Mouse (Mus musculus): ENCODE measurements around the gene Kcnip1. TPM values are rescaled to one million over a fixed set of nuclear protein-coding genes. Genes with fewer than 3 reads are reported as not detected.

Gene Kcnip1
- polyA plus RNA-seq, 1 experiment, result not detected

GRCm38 (mm10) chr11:33821331-33821730, 171.6 kb downstream of the Kcnip1 start:
- no peaks in the 10 kb centered on the region for H3K36me3 ChIP-seq (ENCODE audit: control insufficient read depth, insufficient read depth, low read length)
- no peak for DNase-seq
- no peaks in the 10 kb centered on the region for H3K27me3 ChIP-seq (replicated peaks; ENCODE audit: control insufficient read depth, insufficient read depth, low read length)
- 89% methylated on average over 5 of the region's 5 CpGs for WGBS
- H3K4me3 ChIP-seq (ENCODE audit: insufficient read depth, low read depth, low read length), result no peak overlapping the region
- no peak overlapping the region for H3K27ac ChIP-seq (ENCODE audit: insufficient read depth, low read depth, low read length)
- no peak for TF ChIP-seq CTCF (conservative IDR thresholded peaks at IDR 0.05; ENCODE audit: insufficient read depth, insufficient read length, low read depth, low read length)
- no peak for TF ChIP-seq POLR2A (IDR thresholded peaks at IDR 0.05; ENCODE audit: low read depth, low read length)
- no peaks in the 10 kb centered on the region for H3K4me1 ChIP-seq (ENCODE audit: control insufficient read depth, insufficient read depth, low read length)

GRCm38 (mm10) chr11:33820876-33821275, 172.1 kb downstream of the Kcnip1 start:
- Histone ChIP-seq H3K27me3 (replicated peaks; ENCODE audit: control insufficient read depth, insufficient read depth, low read length) (no peaks in the 10 kb centered on the region), H3K36me3 (ENCODE audit: control insufficient read depth, insufficient read depth, low read length) (no peaks in the 10 kb centered on the region), H3K27ac (ENCODE audit: insufficient read depth, low read depth, low read length) (no peak overlapping the region), H3K4me1 (ENCODE audit: control insufficient read depth, insufficient read depth, low read length) (no peaks in the 10 kb centered on the region), H3K4me3 (ENCODE audit: insufficient read depth, low read depth, low read length) (no peak overlapping the region)
- DNase-seq, result no peak
- TF ChIP-seq CTCF (conservative IDR thresholded peaks at IDR 0.05; ENCODE audit: insufficient read depth, insufficient read length, low read depth, low read length), result no peak
- no peak for TF ChIP-seq POLR2A (IDR thresholded peaks at IDR 0.05; ENCODE audit: low read depth, low read length)
- WGBS, result 81% methylated on average over 7 of the region's 7 CpGs

GRCm38 (mm10) chr11:33818861-33819503, 174.0 kb downstream of the Kcnip1 start:
- DNase-seq, result no peak
- Histone ChIP-seq H3K27ac (ENCODE audit: insufficient read depth, low read depth, low read length) (no peak overlapping the region), H3K27me3 (replicated peaks; ENCODE audit: control insufficient read depth, insufficient read depth, low read length) (no peaks in the 10 kb centered on the region), H3K4me1 (ENCODE audit: control insufficient read depth, insufficient read depth, low read length) (no peaks in the 10 kb centered on the region), H3K36me3 (ENCODE audit: control insufficient read depth, insufficient read depth, low read length) (no peaks in the 10 kb centered on the region), H3K4me3 (ENCODE audit: insufficient read depth, low read depth, low read length) (no peak overlapping the region)
- WGBS, result 17% methylated on average over 5 of the region's 5 CpGs
- TF ChIP-seq CTCF (conservative IDR thresholded peaks at IDR 0.05; ENCODE audit: insufficient read depth, insufficient read length, low read depth, low read length) (no peak), POLR2A (IDR thresholded peaks at IDR 0.05; ENCODE audit: low read depth, low read length) (no peak)

GRCm38 (mm10) chr11:33816020-33816419, 176.9 kb downstream of the Kcnip1 start:
- WGBS, result 32% methylated on average over 3 of the region's 3 CpGs
- Histone ChIP-seq H3K27ac (ENCODE audit: insufficient read depth, low read depth, low read length) (no peak overlapping the region), H3K36me3 (ENCODE audit: control insufficient read depth, insufficient read depth, low read length) (no peaks in the 10 kb centered on the region), H3K27me3 (replicated peaks; ENCODE audit: control insufficient read depth, insufficient read depth, low read length) (no peaks in the 10 kb centered on the region), H3K4me1 (ENCODE audit: control insufficient read depth, insufficient read depth, low read length) (no peaks in the 10 kb centered on the region), H3K4me3 (ENCODE audit: insufficient read depth, low read depth, low read length) (no peak overlapping the region)
- no peak for DNase-seq
- TF ChIP-seq POLR2A (IDR thresholded peaks at IDR 0.05; ENCODE audit: low read depth, low read length) (no peak), CTCF (conservative IDR thresholded peaks at IDR 0.05; ENCODE audit: insufficient read depth, insufficient read length, low read depth, low read length) (no peak)

GRCm38 (mm10) chr11:33810105-33810504, 182.8 kb downstream of the Kcnip1 start:
- H3K4me1 ChIP-seq (ENCODE audit: control insufficient read depth, insufficient read depth, low read length), result no peaks in the 10 kb centered on the region
- no peak overlapping the region for H3K27ac ChIP-seq (ENCODE audit: insufficient read depth, low read depth, low read length)
- WGBS, result 63% methylated on average over 7 of the region's 7 CpGs
- H3K27me3 ChIP-seq (replicated peaks; ENCODE audit: control insufficient read depth, insufficient read depth, low read length), result no peaks in the 10 kb centered on the region
- no peak overlapping the region for H3K4me3 ChIP-seq (ENCODE audit: insufficient read depth, low read depth, low read length)
- H3K36me3 ChIP-seq (ENCODE audit: control insufficient read depth, insufficient read depth, low read length), result no peaks in the 10 kb centered on the region
- DNase-seq, result no peak
- no peak for TF ChIP-seq POLR2A (IDR thresholded peaks at IDR 0.05; ENCODE audit: low read depth, low read length)
- no peak for TF ChIP-seq CTCF (conservative IDR thresholded peaks at IDR 0.05; ENCODE audit: insufficient read depth, insufficient read length, low read depth, low read length)

- TF ChIP-seq POLR2A (IDR thresholded peaks at IDR 0.05; ENCODE audit: low read depth, low read length) (no peak), CTCF (conservative IDR thresholded peaks at IDR 0.05; ENCODE audit: insufficient read depth, insufficient read length, low read depth, low read length) (no peak)
- no peaks in the 10 kb centered on the region for H3K4me1 ChIP-seq (ENCODE audit: control insufficient read depth, insufficient read depth, low read length)
- no peak for DNase-seq
- no peaks in the 10 kb centered on the region for H3K27me3 ChIP-seq (replicated peaks; ENCODE audit: control insufficient read depth, insufficient read depth, low read length)
- no peak overlapping the region for H3K27ac ChIP-seq (ENCODE audit: insufficient read depth, low read depth, low read length)
- 83% methylated on average over 2 of the region's 2 CpGs for WGBS
- H3K36me3 ChIP-seq (ENCODE audit: control insufficient read depth, insufficient read depth, low read length), result no peaks in the 10 kb centered on the region
- no peak overlapping the region for H3K4me3 ChIP-seq (ENCODE audit: insufficient read depth, low read depth, low read length)
Measured at GRCm38 (mm10) chr11:33803093-33803492, 189.9 kb downstream of the Kcnip1 start.

GRCm38 (mm10) chr11:33800436-33801088, 192.4 kb downstream of the Kcnip1 start:
- 44% methylated on average over 10 of the region's 10 CpGs for WGBS
- TF ChIP-seq CTCF (conservative IDR thresholded peaks at IDR 0.05; ENCODE audit: insufficient read depth, insufficient read length, low read depth, low read length) (no peak), POLR2A (IDR thresholded peaks at IDR 0.05; ENCODE audit: low read depth, low read length) (no peak)
- Histone ChIP-seq H3K4me3 (ENCODE audit: insufficient read depth, low read depth, low read length) (no peak overlapping the region), H3K27me3 (replicated peaks; ENCODE audit: control insufficient read depth, insufficient read depth, low read length) (no peaks in the 10 kb centered on the region), H3K36me3 (ENCODE audit: control insufficient read depth, insufficient read depth, low read length) (no peaks in the 10 kb centered on the region), H3K4me1 (ENCODE audit: control insufficient read depth, insufficient read depth, low read length) (no peaks in the 10 kb centered on the region), H3K27ac (ENCODE audit: insufficient read depth, low read depth, low read length) (no peak overlapping the region)
- DNase-seq, result no peak
